Mouse (Mus musculus) effector memory CD4-positive, alpha-beta T cell, adult 5 months (primary cell): ENCODE results near the gene Olfr250. TPM values are rescaled to one million over a fixed set of nuclear protein-coding genes. Genes with fewer than 3 reads are reported as not detected.

ENCODE experiments used
- polyA plus RNA-seq: library from polyadenylated mRNA; unstranded; fragments of 100-300 nt; shearing (Covaris generic); gene quantifications from one replicate; pipeline ENCODE4 v1.2.1, GENCODE M21; 2017

The Olfr250 gene
- polyA plus RNA-seq = 0.15 TPM

DNA sequence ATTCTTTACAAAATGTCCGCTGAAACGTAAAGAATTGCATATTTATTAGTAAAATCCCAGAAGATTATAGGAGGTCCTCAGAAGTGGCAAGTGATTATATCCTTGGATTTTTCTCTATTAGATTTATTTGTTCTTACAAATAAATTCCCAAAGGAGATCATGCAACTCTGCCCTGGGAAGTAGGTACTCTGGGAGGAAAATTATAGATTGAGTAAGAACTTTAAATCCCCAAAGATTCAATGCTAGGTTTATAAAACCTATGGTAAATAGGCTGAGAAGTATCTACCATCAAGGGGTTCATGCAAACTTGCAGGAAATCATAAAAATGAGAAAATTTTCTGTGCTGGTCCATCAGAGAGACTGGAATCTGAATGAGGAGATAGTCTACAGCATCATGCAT is at the start of gene Olfr250:
Gene Olfr250, plus strand, starts transcription at position 301 of the 400 bp plus-strand sequence.

DNA sequence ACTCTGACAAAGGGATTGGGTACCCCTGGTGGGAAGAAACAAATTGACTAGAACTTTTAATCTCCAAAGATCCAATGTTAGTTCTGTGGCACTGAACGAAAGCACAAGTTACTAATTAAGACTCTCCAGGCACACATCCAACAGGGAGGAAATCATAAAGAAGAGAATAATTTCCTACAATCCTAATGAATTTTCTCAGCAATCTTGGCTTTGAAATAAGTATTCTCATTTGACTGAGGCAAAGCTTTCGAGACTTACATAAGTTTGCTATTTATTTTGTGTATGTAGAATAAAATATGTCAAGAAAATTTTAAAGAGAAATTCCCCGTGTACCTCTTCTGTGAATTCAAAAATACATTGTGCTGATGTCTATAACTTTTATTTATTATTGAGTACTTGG is 37.9 kb upstream of the Olfr250 start, which contains the start of gene Olfr25:
Gene Olfr25, plus strand, starts transcription at position 301 of the 400 bp plus-strand sequence.

DNA sequence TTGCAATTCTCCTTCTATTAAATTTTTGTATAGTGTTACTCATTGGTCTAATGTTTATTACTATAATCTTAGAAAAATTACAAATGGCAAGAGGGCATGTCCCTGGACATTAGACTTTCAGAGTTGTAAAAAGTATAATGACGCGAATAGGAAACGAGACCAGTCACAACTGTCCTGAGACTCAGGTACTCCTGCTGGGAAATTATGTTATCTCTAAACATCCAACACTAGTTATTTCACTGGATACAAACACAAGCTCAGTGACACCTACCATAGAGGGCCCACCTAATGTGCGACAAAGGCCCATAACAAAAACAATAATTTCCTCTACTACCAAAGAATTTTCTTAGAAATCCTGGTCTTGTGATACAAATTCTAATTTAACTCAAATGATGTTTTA is 18.6 kb upstream of the Olfr250 start, which contains the start of gene Olfr898:
Gene Olfr898, plus strand, starts transcription at position 301 of the 400 bp plus-strand sequence.

DNA sequence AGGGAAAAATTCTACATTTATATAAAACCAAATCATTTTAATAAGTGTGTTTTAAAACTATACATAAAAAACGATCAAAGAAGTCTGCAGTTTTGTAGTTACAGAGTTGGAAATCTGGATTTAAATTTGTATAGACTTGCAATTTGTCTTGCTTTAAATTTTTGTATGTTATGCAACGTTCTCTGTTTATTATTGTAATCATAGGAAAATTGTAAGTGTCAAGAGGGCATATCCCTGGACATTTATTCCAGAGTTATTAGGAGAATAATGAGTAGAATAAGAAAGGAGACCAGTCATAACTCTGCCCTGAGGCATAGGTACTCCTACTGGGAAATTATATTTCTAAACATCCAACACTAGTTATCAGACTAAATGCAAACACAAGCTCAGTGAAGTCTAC is 10.1 kb downstream of the Olfr250 start, which contains the start of gene Olfr251:
Gene Olfr251, plus strand, starts transcription at position 301 of the 400 bp plus-strand sequence.

DNA sequence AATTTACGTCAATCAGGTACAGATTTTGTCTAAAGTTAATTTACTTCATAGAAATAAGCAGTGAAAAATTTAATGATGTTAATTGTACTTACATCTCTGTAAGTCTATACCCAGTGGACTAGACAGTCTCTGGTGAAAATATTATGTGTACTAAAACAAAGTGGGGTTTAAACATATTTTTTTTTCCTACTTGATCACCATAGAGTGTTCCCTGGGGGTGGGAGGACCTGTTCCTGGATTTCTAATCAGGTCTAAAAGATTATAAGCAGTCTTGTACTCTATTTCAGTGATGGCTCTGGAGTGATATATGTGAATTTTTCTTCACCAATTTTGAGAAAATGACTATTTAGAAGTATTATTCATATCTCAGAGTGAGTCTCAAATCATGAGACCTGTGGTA is 34.7 kb downstream of the Olfr250 start, which contains the start of gene Olfr147:
Gene Olfr147, plus strand, starts transcription at position 301 of the 400 bp plus-strand sequence.

Other genes starting within 250 kb of the Olfr250 start
- gene Olfr890, start 224.4 kb upstream of the Olfr250 start, polyA plus RNA-seq = 0.12 TPM
- gene Olfr891, start 186.1 kb upstream of the Olfr250 start, polyA plus RNA-seq = not detected
- gene Olfr893, start 158.5 kb upstream of the Olfr250 start, polyA plus RNA-seq = not detected
- gene Olfr894, start 148.8 kb upstream of the Olfr250 start, polyA plus RNA-seq = not detected
- gene Olfr143, start 114.1 kb upstream of the Olfr250 start, polyA plus RNA-seq = not detected
- not detected for gene Olfr895, start 99.0 kb upstream of the Olfr250 start, polyA plus RNA-seq
- not detected for gene Olfr896-ps1, start 75.8 kb upstream of the Olfr250 start, polyA plus RNA-seq
- gene Olfr25, start 37.8 kb upstream of the Olfr250 start, polyA plus RNA-seq = not detected
- 0.15 TPM for gene Olfr898, start 18.5 kb upstream of the Olfr250 start, polyA plus RNA-seq
- not detected for gene Olfr251, start 10.2 kb downstream of the Olfr250 start, polyA plus RNA-seq
- not detected for gene Olfr147, start 34.8 kb downstream of the Olfr250 start, polyA plus RNA-seq
- not detected for gene Olfr901, start 62.6 kb downstream of the Olfr250 start, polyA plus RNA-seq
- gene Olfr902, start 80.8 kb downstream of the Olfr250 start, polyA plus RNA-seq = not detected
- not detected for gene Olfr904, start 96.2 kb downstream of the Olfr250 start, polyA plus RNA-seq
- 0.09 TPM for gene Olfr905, start 104.2 kb downstream of the Olfr250 start, polyA plus RNA-seq
- gene Olfr906, start 120.2 kb downstream of the Olfr250 start, polyA plus RNA-seq = not detected
- gene Olfr907, start 128.9 kb downstream of the Olfr250 start, polyA plus RNA-seq = not detected
- 0.10 TPM for gene Olfr911-ps1, start 154.7 kb downstream of the Olfr250 start, polyA plus RNA-seq
- gene Olfr910, start 171.0 kb downstream of the Olfr250 start, polyA plus RNA-seq = not detected
- 0.16 TPM for gene Olfr912, start 213.3 kb downstream of the Olfr250 start, polyA plus RNA-seq
- not detected for gene Olfr913, start 225.9 kb downstream of the Olfr250 start, polyA plus RNA-seq
- not detected for gene Olfr914, start 238.2 kb downstream of the Olfr250 start, polyA plus RNA-seq